Mouse (Mus musculus) T-helper 2 cell (primary cell): ENCODE results near the gene Synpo2l.
"Not testable (repeated sequence)": the region's sequence is repeated elsewhere in the genome, so short reads cannot be mapped to it uniquely, and the experiment has no call there.

Experiments
- in situ Hi-C: fragments of 300-600 bp; cut with MboI, MseI; formaldehyde crosslinking; loops from one replicate; pipeline ENCODE4 v1.15.1; 2025; ENCODE audit warnings: high pct_unique_total_duplicates

Synpo2l gene

GRCm38 (mm10) chr14:20645547-20645946 lies 22.6 kb downstream of the Synpo2l start:
- in situ Hi-C loops: no loop called here

GRCm38 (mm10) chr14:20641438-20641875 lies 26.7 kb downstream of the Synpo2l start:
- in situ Hi-C loops: no loop called here

GRCm38 (mm10) chr14:20640644-20641437 lies 27.3 kb downstream of the Synpo2l start, which contains the start of gene Usp54:
Usp54 (minus strand) TSS chr14:20641063.
- in situ Hi-C loops: no loop called here

GRCm38 (mm10) chr14:20639918-20640619 lies 28.1 kb downstream of the Synpo2l start:
- in situ Hi-C loops: no loop called here

- in situ Hi-C loops: no loop called here
These were observed 29.5 kb downstream of the Synpo2l start for GRCm38 (mm10) chr14:20638702-20639101.

- in situ Hi-C loops: no loop called here
These were observed 30.2 kb downstream of the Synpo2l start for GRCm38 (mm10) chr14:20637818-20638574.

- in situ Hi-C loops: not testable (repeated sequence)
These were observed 31.2 kb downstream of the Synpo2l start for GRCm38 (mm10) chr14:20636968-20637367.

- in situ Hi-C loops: no loop called here
These were observed 32.6 kb downstream of the Synpo2l start for GRCm38 (mm10) chr14:20635546-20635945.

GRCm38 (mm10) chr14:20631253-20631652 lies 36.9 kb downstream of the Synpo2l start:
- in situ Hi-C loops: no loop called here

- in situ Hi-C loops: no loop called here
These were observed 41.2 kb downstream of the Synpo2l start for GRCm38 (mm10) chr14:20626971-20627370.

- in situ Hi-C loops: no loop called here
These were observed 41.7 kb downstream of the Synpo2l start for GRCm38 (mm10) chr14:20626447-20626846.

GRCm38 (mm10) chr14:20622907-20623306 lies 45.2 kb downstream of the Synpo2l start:
- in situ Hi-C loops: no loop called here

GRCm38 (mm10) chr14:20622412-20622811 lies 45.7 kb downstream of the Synpo2l start:
- in situ Hi-C loops: no loop called here

GRCm38 (mm10) chr14:20621903-20622302 lies 46.3 kb downstream of the Synpo2l start:
- in situ Hi-C loops: no loop called here

GRCm38 (mm10) chr14:20619131-20619530 lies 49.0 kb downstream of the Synpo2l start:
- in situ Hi-C loops: no loop called here

GRCm38 (mm10) chr14:20618211-20618610 lies 49.9 kb downstream of the Synpo2l start:
- in situ Hi-C loops: no loop called here

GRCm38 (mm10) chr14:20616421-20616820 lies 51.7 kb downstream of the Synpo2l start:
- in situ Hi-C loops: no loop called here

- in situ Hi-C loops: no loop called here
These were observed 53.1 kb downstream of the Synpo2l start for GRCm38 (mm10) chr14:20615075-20615474.

- in situ Hi-C loops: no loop called here
These were observed 55.3 kb downstream of the Synpo2l start for GRCm38 (mm10) chr14:20612820-20613219.

- in situ Hi-C loops: no loop called here
These were observed 58.0 kb downstream of the Synpo2l start for GRCm38 (mm10) chr14:20610146-20610545.

GRCm38 (mm10) chr14:20609519-20609918 lies 58.6 kb downstream of the Synpo2l start:
- in situ Hi-C loops: loop anchor here (10.0 kb wide), 1 partner anchor 1085 kb away; no protein-coding TSS in a partner anchor
